In genomic region chr16:11285949-11286348, GRCm38 (mm10) we compare ENCODE assay signal across 37 mouse cellular contexts. TPM values are rescaled to one million over a fixed set of nuclear protein-coding genes. Genes with fewer than 3 reads are reported as not detected.
DNase-seq lines count a peak whose midpoint lies in the region; ATAC-seq and TF ChIP-seq lines count a peak whose summit lies in the region.
"Had no signal": no experiment of that assay in that cellular context is flagged by ENCODE, and none has a peak within 500 bp of the region (broad histone marks: within the 10 kb centered on the region; RNA-seq: fewer than 3 reads in every experiment).

No protein-coding gene starts in this region.

- WGBS in hindbrain, embryonic 13.5 days, result 89% methylated on average over 2 of the region's 2 CpGs

- H3K9me3 ChIP-seq in CH12.LX (replicated peaks; ENCODE audit: low read length), result peaks cover 15% of the 10 kb centered on the region
- H3K9me3 ChIP-seq in hindbrain, embryonic 13.5 days, result no peaks in the 10 kb centered on the region
- H3K9me3 ChIP-seq: embryonic facial prominence, embryonic 13.5 days; forebrain, embryonic 15.5 days; limb, embryonic 10.5 days; limb, embryonic 15.5 days; neural tube, embryonic 15.5 days had no signal

- TF ChIP-seq POLR2A in CH12.LX (IDR thresholded peaks at IDR 0.05; ENCODE audit: low read depth, low read length) (no peak), myocyte (IDR thresholded peaks at IDR 0.05; ENCODE audit: insufficient read length, low read depth) (no peak)

- TF ChIP-seq EP300 in CH12.LX (IDR thresholded peaks at IDR 0.05; ENCODE audit: low read length), result peak; percentile 99

- H3K4me2 ChIP-seq in CH12.LX (ENCODE audit: insufficient read depth, low read depth, poor library complexity, severe bottlenecking) (peak overlapping the region; percentile 31), myocyte (ENCODE audit: low read depth) (peak overlapping the region; percentile 50)
- H3K4me2 ChIP-seq in hindbrain, embryonic 13.5 days, result no peak overlapping the region
- H3K4me2 ChIP-seq: embryonic facial prominence, embryonic 13.5 days; forebrain, embryonic 15.5 days; heart, embryonic 15.5 days; kidney, embryonic 15.5 days; limb, embryonic 15.5 days; lung, embryonic 14.5 days; neural tube, embryonic 15.5 days had no signal

- no peaks in the 10 kb centered on the region for H3K79me2 ChIP-seq in CH12.LX (replicated peaks; ENCODE audit: control insufficient read depth, extremely low read depth, insufficient read depth, poor library complexity, severe bottlenecking)
- H3K79me2 ChIP-seq in myocyte (ENCODE audit: control insufficient read depth, insufficient read depth), result no peaks in the 10 kb centered on the region

- H3K27ac ChIP-seq in CH12.LX (ENCODE audit: insufficient read depth, low read depth), result peak overlapping the region; percentile 63
- H3K27ac ChIP-seq in hindbrain, embryonic 13.5 days, result no peak overlapping the region
- H3K27ac ChIP-seq: embryonic facial prominence, embryonic 13.5 days; forebrain, embryonic 10.5 days; forebrain, embryonic 15.5 days; heart, embryonic 15.5 days; hindbrain, postnatal 0 days; kidney, embryonic 15.5 days; limb, embryonic 10.5 days; limb, embryonic 15.5 days; liver, embryonic 14.5 days; neural tube, embryonic 15.5 days had no signal

- no peaks in the 10 kb centered on the region for H3K36me3 ChIP-seq in CH12.LX (replicated peaks in 1 of 2; ENCODE audit: control insufficient read depth in 1 of 2, insufficient read depth in 1 of 2, low read length in 1 of 2)
- H3K36me3 ChIP-seq in myocyte (ENCODE audit: control insufficient read depth, insufficient read depth), result no peaks in the 10 kb centered on the region
- no peaks in the 10 kb centered on the region for H3K36me3 ChIP-seq in hindbrain, embryonic 13.5 days
- H3K36me3 ChIP-seq: embryonic facial prominence, embryonic 13.5 days; forebrain, embryonic 10.5 days; forebrain, embryonic 15.5 days; G1E; heart, embryonic 15.5 days; kidney, embryonic 15.5 days; limb, embryonic 10.5 days; limb, embryonic 15.5 days; neural tube, embryonic 15.5 days had no signal

- peak overlapping the region; percentile 63; the same call in 1 of the 2 replicates for H3K9ac ChIP-seq in CH12.LX (ENCODE audit: insufficient read depth, low read depth)
- H3K9ac ChIP-seq in hindbrain, embryonic 13.5 days, result no peak overlapping the region
- H3K9ac ChIP-seq: embryonic facial prominence, embryonic 13.5 days; forebrain, embryonic 15.5 days; heart, embryonic 15.5 days; kidney, embryonic 15.5 days; limb, embryonic 15.5 days; liver, embryonic 14.5 days; lung, embryonic 14.5 days; neural tube, embryonic 15.5 days had no signal

- peaks cover 16 to 40% of the 10 kb centered on the region in 2 experiments for H3K4me1 ChIP-seq in CH12.LX (ENCODE audit: control insufficient read depth in 1 of 2, insufficient read depth in 2 of 2)
- no peaks in the 10 kb centered on the region for H3K4me1 ChIP-seq in hindbrain, embryonic 13.5 days (replicated peaks)
- H3K4me1 ChIP-seq: embryonic facial prominence, embryonic 13.5 days; forebrain, embryonic 10.5 days; forebrain, embryonic 15.5 days; heart, embryonic 15.5 days; kidney, embryonic 15.5 days; limb, embryonic 10.5 days; limb, embryonic 15.5 days; neural tube, embryonic 15.5 days had no signal

- H3K4me3 ChIP-seq in CH12.LX (replicated peaks in 1 of 3; ENCODE audit: low read depth in 2 of 3, low read length in 2 of 3, poor library complexity in 1 of 3) (no peak overlapping the region), myocyte (no peak overlapping the region)
- H3K4me3 ChIP-seq in hindbrain, embryonic 13.5 days, result no peak overlapping the region
- H3K4me3 ChIP-seq: embryonic facial prominence, embryonic 13.5 days; forebrain, embryonic 10.5 days; forebrain, embryonic 15.5 days; heart, embryonic 15.5 days; kidney, embryonic 15.5 days; limb, embryonic 10.5 days; limb, embryonic 15.5 days; neural tube, embryonic 15.5 days had no signal

- DNase-seq in 416B (ENCODE audit: low read depth), result peak; percentile 50
- peak; percentile 76 for DNase-seq in CH12.LX (ENCODE audit: extremely low read depth)
- peak; percentile 17 for DNase-seq in c-Kit-positive CD71-positive TER-119-positive erythroid progenitor cells, embryonic 14.5 days (ENCODE audit: low spot score)
- no peak for DNase-seq in layer of hippocampus, postnatal 10 days (ENCODE audit: low spot score in 2 of 2)
- no peak for DNase-seq in heart, adult 18-20 months
- DNase-seq: adrenal gland, adult 8-10 months; cerebellum, adult 9-10 months; cerebellum, postnatal 36 days; embryo, embryonic 11 days; kidney, adult 18-20 months; kidney, postnatal 25 days; lung, embryonic 14.5 days; lung, postnatal 14 days; midbrain, embryonic 14.5 days; retina, postnatal 1 day; right cerebral cortex, postnatal 14 days had no signal

- H3ac ChIP-seq in myocyte (ENCODE audit: control insufficient read depth, insufficient read length), result no peak overlapping the region

- ATAC-seq in hindbrain, embryonic 13.5 days (ENCODE audit: low FRiP score), result no peak
- ATAC-seq: activated CD4-positive, CD25-positive, alpha-beta regulatory T cell, adult 4 months; forebrain, embryonic 15.5 days; hindbrain, postnatal 0 days had no signal

- TF ChIP-seq RAD21 in CH12.LX (IDR thresholded peaks at IDR 0.05; ENCODE audit: low read depth, low read length), result no peak

- in situ Hi-C loops in CH12.LX (cut with MboI; ENCODE audit: low pct_ligation_motif_present, low pct_unique_long_range_greater_than_20kb, low sequenced_read_pairs), result no loop called here

- TF ChIP-seq CTCF in CH12.LX (conservative IDR thresholded peaks at IDR 0.05 in 1 of 2, IDR thresholded peaks at IDR 0.05 in 1 of 2; ENCODE audit: low read depth in 2 of 2, low read length in 2 of 2), result no peak

- H3K27me3 ChIP-seq in CH12.LX (replicated peaks), result no peaks in the 10 kb centered on the region
- H3K27me3 ChIP-seq in myocyte (ENCODE audit: control insufficient read depth, insufficient read depth, insufficient read length), result no peaks in the 10 kb centered on the region
- H3K27me3 ChIP-seq in hindbrain, embryonic 13.5 days, result no peaks in the 10 kb centered on the region
- H3K27me3 ChIP-seq: embryonic facial prominence, embryonic 13.5 days; forebrain, embryonic 15.5 days; heart, embryonic 15.5 days; kidney, embryonic 15.5 days; limb, embryonic 15.5 days; neural tube, embryonic 15.5 days had no signal

- dilution Hi-C loops in CH12.LX (cut with MboI; ENCODE audit: extremely low pct_ligation_motif_present, extremely low pct_unique_long_range_greater_than_20kb, low sequenced_read_pairs), result no loop called here

TF ChIP-seq in CH12.LX, 34 proteins besides CTCF, POLR2A, EP300 and RAD21 (continues in another document):
- peak; percentile 98 for TF ChIP-seq RCOR1 (conservative IDR thresholded peaks at IDR 0.05; ENCODE audit: low read depth, low read length)
- no peak for TF ChIP-seq ZKSCAN1 (IDR thresholded peaks at IDR 0.05; ENCODE audit: borderline replicate concordance, low read depth, low read length)
- peak; percentile 84 for TF ChIP-seq MAX (IDR thresholded peaks at IDR 0.05; ENCODE audit: low read length)
- TF ChIP-seq MYC (IDR thresholded peaks at IDR 0.05; ENCODE audit: low read depth, low read length), result peak; percentile 87
- TF ChIP-seq NELFE (IDR thresholded peaks at IDR 0.05; ENCODE audit: low read depth, low read length), result no peak
- TF ChIP-seq POLR2AphosphoS2 (IDR thresholded peaks at IDR 0.05; ENCODE audit: low read depth, low read length), result no peak
- peak; percentile 87; the same call in 1 of the 2 replicates for TF ChIP-seq CHD1 (IDR thresholded peaks at IDR 0.05; ENCODE audit: low read depth, low read length)
- peak; percentile 100 for TF ChIP-seq ETS1 (conservative IDR thresholded peaks at IDR 0.05; ENCODE audit: low read depth, low read length)
- no peak for TF ChIP-seq UBTF (IDR thresholded peaks at IDR 0.05; ENCODE audit: low read depth, low read length)
- peak; percentile 58 for TF ChIP-seq HCFC1 (IDR thresholded peaks at IDR 0.05; ENCODE audit: low read depth, low read length)

TF ChIP-seq in myocyte, 11 proteins besides CTCF, POLR2A, EP300 and RAD21 (continues in another document):
- TF ChIP-seq POLR2AphosphoS2 (IDR thresholded peaks at IDR 0.05; ENCODE audit: insufficient read length, low read depth), result no peak
- TF ChIP-seq CEBPB (IDR thresholded peaks at IDR 0.05; ENCODE audit: insufficient read depth, poor library complexity, severe bottlenecking), result no peak
- TF ChIP-seq MYOG (IDR thresholded peaks at IDR 0.05; ENCODE audit: control insufficient read depth in 1 of 3, insufficient read depth in 1 of 3, insufficient read length in 2 of 3, low read depth in 2 of 3), result no peak
- no peak for TF ChIP-seq E2F4 (IDR thresholded peaks at IDR 0.05; ENCODE audit: insufficient read depth)
- TF ChIP-seq TCF3 (IDR thresholded peaks at IDR 0.05; ENCODE audit: insufficient read length, low read depth), result no peak
- no peak for TF ChIP-seq MAX (IDR thresholded peaks at IDR 0.05; ENCODE audit: low read depth)
- no peak for TF ChIP-seq REST (IDR thresholded peaks at IDR 0.05; ENCODE audit: insufficient read depth, insufficient read length)
- no peak for TF ChIP-seq MYOD1 (IDR thresholded peaks at IDR 0.05; ENCODE audit: control insufficient read depth in 1 of 3, insufficient read length in 2 of 3, low read depth in 2 of 3)
- no peak for TF ChIP-seq USF1 (IDR thresholded peaks at IDR 0.05; ENCODE audit: low read depth)
- TF ChIP-seq TCF12 (IDR thresholded peaks at IDR 0.05; ENCODE audit: insufficient read depth, poor library complexity, severe bottlenecking), result no peak

RNA-seq across cellular contexts. Expression of gene Tnfrsf17, which starts 27.7 kb away (rescaled TPM):
- total RNA-seq in CH12.LX (2012; rRNA removed) (0.17 and 0.29 TPM in 2 replicates), CH12.LX (2014; rRNA removed) (0.32 and 0.42 TPM in 2 replicates)
- polyA plus RNA-seq in CH12.LX (2012; ENCODE audit: insufficient read length, low read depth) (not detected in 2 replicates), myocyte (2012; fragmentation: generic; extraction: Trizol) (not detected)
- not detected for total RNA-seq in layer of hippocampus, postnatal 10 days (2021)
- total RNA-seq in heart, adult 18-20 months (2021), result not detected
- not detected in 2 replicates for polyA plus RNA-seq in hindbrain, embryonic 13.5 days (2015; fragmentation: Nextera tagmentation; extraction: Ambion mirVana)
- total RNA-seq: adrenal gland, postnatal 4 days; G1E; gastrocnemius, adult 18-20 months; gastrocnemius, postnatal 4 days; heart, postnatal 25 days; layer of hippocampus, postnatal 14 days had no signal
- polyA plus RNA-seq: activated CD4-positive, CD25-positive, alpha-beta regulatory T cell, adult 4 months; forebrain, embryonic 10.5 days; forebrain, embryonic 15.5 days; G1E; hindbrain, postnatal 0 days; kidney, embryonic 15.5 days; limb, embryonic 10.5 days; liver, embryonic 14.5 days; lung, embryonic 14.5 days; midbrain, embryonic 14.5 days; stomach, embryonic 14.5 days; testis, adult 2 months had no signal

RNA-seq across cellular contexts. Expression of gene Gspt1, which starts 31.8 kb away (rescaled TPM):
- total RNA-seq in CH12.LX (2012; rRNA removed) (111 and 132 TPM in 2 replicates), CH12.LX (2014; rRNA removed) (147 and 151 TPM in 2 replicates)
- polyA plus RNA-seq in CH12.LX (2012; ENCODE audit: insufficient read length, low read depth) (502 and 886 TPM in 2 replicates), myocyte (2012; fragmentation: generic; extraction: Trizol) (54.9 TPM)
- total RNA-seq in layer of hippocampus, postnatal 10 days (2021), result 100 to 1,000 TPM; 101 to 107 TPM
- total RNA-seq in heart, adult 18-20 months (2021), result 10 to 100 TPM; 59.2 to 65.3 TPM
- 50.2 and 52.2 TPM in 2 replicates for polyA plus RNA-seq in hindbrain, embryonic 13.5 days (2015; fragmentation: Nextera tagmentation; extraction: Ambion mirVana)

RNA-seq across cellular contexts. Expression of gene Snx29, which starts 36.8 kb away (rescaled TPM):
- total RNA-seq in CH12.LX (2012; rRNA removed), result 1.3 and 3.1 TPM in 2 replicates
- 0.84 and 1.2 TPM in 2 replicates for total RNA-seq in CH12.LX (2014; rRNA removed)
- 3.2 TPM in 2 replicates for polyA plus RNA-seq in CH12.LX (2012; ENCODE audit: insufficient read length, low read depth)
- polyA plus RNA-seq in myocyte (2012; fragmentation: generic; extraction: Trizol), result 1.7 TPM
- total RNA-seq in layer of hippocampus, postnatal 10 days (2021), result 10 to 100 TPM; 33.1 to 33.4 TPM
- 10 to 100 TPM; 10.5 to 11.4 TPM for total RNA-seq in heart, adult 18-20 months (2021)
- polyA plus RNA-seq in hindbrain, embryonic 13.5 days (2015; fragmentation: Nextera tagmentation; extraction: Ambion mirVana), result 20.9 and 22.7 TPM in 2 replicates

Comparison
In these comparisons a context has a peak if more than half of its experiments do, and no peak if none do; other contexts are left out.
1. DNase-seq: peak in 416B (single experiment), CH12.LX (single experiment) and c-Kit-positive CD71-positive TER-119-positive erythroid progenitor cells, embryonic 14.5 days (single experiment); none in layer of hippocampus, postnatal 10 days (0 of 2) and heart, adult 18-20 months (0 of 2).